ENCODE assay signal across 8 mouse cellular contexts in genomic region chr2:71528014-71528713, GRCm38 (mm10). TPM values are rescaled to one million over a fixed set of nuclear protein-coding genes. Genes with fewer than 3 reads are reported as not detected.
DNase-seq lines count a peak whose midpoint lies in the region; ATAC-seq and TF ChIP-seq lines count a peak whose summit lies in the region.

Gene Dlx1 (plus strand): TSS chr2:71528113.

- DNase-seq in layer of hippocampus, adult 18-20 months (ENCODE audit: low spot score in 2 of 2) = no peak
- DNase-seq in layer of hippocampus, adult 11-12 months (ENCODE audit: low spot score) = no peak
- DNase-seq in hindbrain, embryonic 10.5 days (ENCODE audit: low spot score) = peak; percentile 20
- DNase-seq in liver, embryonic 11.5 days (ENCODE audit: low spot score) = no peak
- peak; percentile 19 for DNase-seq in thymus, postnatal 25 days
- DNase-seq in adrenal gland, postnatal 10 days = no peak

- H3K36me3 ChIP-seq in hindbrain, embryonic 10.5 days = no peaks in the 10 kb centered on the region
- no peaks in the 10 kb centered on the region for H3K36me3 ChIP-seq in liver, embryonic 11.5 days (ENCODE audit: control insufficient read depth, insufficient read depth, low read length)

- TF ChIP-seq POLR2A in cortical plate, adult 2 months (IDR thresholded peaks at IDR 0.05; ENCODE audit: extremely low read depth, insufficient read depth, low read length) = no peak

- no peaks in the 10 kb centered on the region for H3K4me1 ChIP-seq in cortical plate, adult 2 months (ENCODE audit: control insufficient read depth, insufficient read depth, low read length)
- peaks cover 40% of the 10 kb centered on the region for H3K4me1 ChIP-seq in hindbrain, embryonic 10.5 days (replicated peaks)
- H3K4me1 ChIP-seq in liver, embryonic 11.5 days (replicated peaks; ENCODE audit: control insufficient read depth, insufficient read depth, low read length) = peaks cover 9% of the 10 kb centered on the region; the same call in 1 of the 2 replicates

- no peak within 1 kb of the TSS for H3K9ac ChIP-seq in liver, embryonic 11.5 days (ENCODE audit: low read depth, low read length)

- peaks cover 100% of the 10 kb centered on the region for H3K27me3 ChIP-seq in hindbrain, embryonic 10.5 days (ENCODE audit: insufficient read depth, poor library complexity, severe bottlenecking)
- peaks cover 97% of the 10 kb centered on the region for H3K27me3 ChIP-seq in liver, embryonic 11.5 days (replicated peaks; ENCODE audit: control insufficient read depth, insufficient read depth, low read length)

- peak within 1 kb of the TSS; percentile 91 for H3K4me2 ChIP-seq in liver, embryonic 11.5 days

- H3K27ac ChIP-seq in cortical plate, adult 2 months (ENCODE audit: insufficient read depth, low read length) = no peak within 1 kb of the TSS
- peak within 1 kb of the TSS; percentile 79 for H3K27ac ChIP-seq in hindbrain, embryonic 10.5 days
- no peak within 1 kb of the TSS for H3K27ac ChIP-seq in liver, embryonic 11.5 days (ENCODE audit: low read depth, low read length)

- WGBS in hindbrain, embryonic 10.5 days = 1% methylated on average over 26 of the region's 26 CpGs
- 1% methylated on average over 26 of the region's 26 CpGs for WGBS in liver, embryonic 11.5 days

- no peaks in the 10 kb centered on the region for H3K9me3 ChIP-seq in hindbrain, embryonic 10.5 days
- H3K9me3 ChIP-seq in liver, embryonic 11.5 days (ENCODE audit: control insufficient read depth, low read length) = no peaks in the 10 kb centered on the region

- no peak for ATAC-seq in liver, embryonic 11.5 days (replicated peaks; ENCODE audit: low FRiP score)
- ATAC-seq in monocyte, adult 5-6 weeks (replicated peaks; ENCODE audit: insufficient number of reproducible peaks, low FRiP score, low TSS enrichment, poor library complexity, severe bottlenecking) = no peak

- H3K4me3 ChIP-seq in cortical plate, adult 2 months (ENCODE audit: insufficient read depth, low read length) = peak within 1 kb of the TSS; percentile 43
- peak within 1 kb of the TSS; percentile 61 for H3K4me3 ChIP-seq in hindbrain, embryonic 10.5 days
- H3K4me3 ChIP-seq in liver, embryonic 11.5 days (ENCODE audit: low read depth, low read length) = peak within 1 kb of the TSS; percentile 59

- no peak for TF ChIP-seq CTCF in cortical plate, adult 2 months (IDR thresholded peaks at IDR 0.05; ENCODE audit: extremely low read depth, insufficient read depth, low read length)

RNA-seq across cellular contexts. Expression of gene Dlx1, which starts in this region (rescaled TPM):
- 10 to 100 TPM; 18.1 to 20.1 TPM for total RNA-seq in layer of hippocampus, adult 18-20 months (2021)
- 26.7 and 27.8 TPM in 2 replicates for polyA plus RNA-seq in cortical plate, adult 2 months (2012; rRNA removed)
- polyA plus RNA-seq in hindbrain, embryonic 10.5 days (2016; fragmentation: Nextera tagmentation; extraction: Ambion mirVana) = 6.4 and 9.9 TPM in 2 replicates
- polyA plus RNA-seq in liver, embryonic 11.5 days (2014; fragmentation: Nextera tagmentation; extraction: Ambion mirVana) = 1.1 and 2.2 TPM in 2 replicates
- total RNA-seq in adrenal gland, postnatal 10 days (2021) = under 1 TPM; 0.24 to 0.45 TPM
- total RNA-seq in monocyte, adult 5-6 weeks (2017) = not detected in 3 replicates

Comparison
In these comparisons a context has a peak if more than half of its experiments do, and no peak if none do; other contexts are left out.
1. RNA of gene Dlx1 (total RNA-seq): 18.1 to 20.1 TPM in layer of hippocampus, adult 18-20 months; 0.24 to 0.45 TPM in adrenal gland, postnatal 10 days and not detected in monocyte, adult 5-6 weeks; every median in the first group is over 10 times any median in the second.
2. DNase-seq: peak in hindbrain, embryonic 10.5 days (single experiment) and thymus, postnatal 25 days (single experiment); none in layer of hippocampus, adult 18-20 months (0 of 2), layer of hippocampus, adult 11-12 months (single experiment), liver, embryonic 11.5 days (single experiment) and adrenal gland, postnatal 10 days (single experiment).
3. Peak in every context shown above with its lines, with median percentiles within 50 percentile points of each other: H3K4me3 ChIP-seq.